Mouse (Mus musculus) heart, embryonic 12.5 days (tissue): ENCODE results near the gene Mogs. TPM values are rescaled to one million over a fixed set of nuclear protein-coding genes. Genes with fewer than 3 reads are reported as not detected.

Source experiments
- ATAC-seq: fragments of 200-750 bp; cut with Nextera tagmentation; 2 replicates; pipeline ENCODE4 v1.8.0; 2017; ENCODE audit warnings: moderate TSS enrichment, moderate library complexity; ENCODE audit not compliant: insufficient number of reproducible peaks, low FRiP score
- H3K27ac ChIP-seq: fragments of 300-500 bp; sonication (generic); 2 replicates; pipeline ENCODE4 v1.5.1; 2016; ENCODE audit warnings: mild to moderate bottlenecking, moderate library complexity; ENCODE audit not compliant: poor library complexity, severe bottlenecking
- H3K27me3 ChIP-seq: fragments of 300-500 bp; sonication (generic); replicated peaks from 2 replicates; pipeline ENCODE4 v1.6.1; 2016; ENCODE audit warnings: mild to moderate bottlenecking, moderate library complexity
- H3K36me3 ChIP-seq: fragments of 300-500 bp; sonication (generic); 2 replicates; pipeline ENCODE4 v1.6.1; 2016; ENCODE audit warnings: mild to moderate bottlenecking, moderate library complexity
- H3K4me1 ChIP-seq: fragments of 300-500 bp; sonication (generic); replicated peaks from 2 replicates; pipeline ENCODE4 v1.6.1; 2016; ENCODE audit warnings: mild to moderate bottlenecking
- H3K4me2 ChIP-seq: fragments of 300-500 bp; sonication (generic); 2 replicates; pipeline ENCODE4 v1.6.1; 2016; ENCODE audit warnings: mild to moderate bottlenecking, moderate library complexity
- H3K4me3 ChIP-seq: fragments of 300-500 bp; sonication (generic); 2 replicates; pipeline ENCODE4 v1.5.1; 2016; ENCODE audit warnings: mild to moderate bottlenecking
- H3K9ac ChIP-seq: fragments of 300-500 bp; sonication (generic); 2 replicates; pipeline ENCODE4 v1.6.1; 2016; ENCODE audit warnings: mild to moderate bottlenecking, moderate library complexity
- H3K9me3 ChIP-seq: fragments of 300-500 bp; sonication (generic); replicated peaks from 2 replicates; pipeline ENCODE4 v1.6.1; 2016; ENCODE audit warnings: mild to moderate bottlenecking, moderate library complexity
- WGBS: fragments of 180-500 bp; shearing (Covaris S2); methylation state at CpG from one replicate; pipeline ENCODE4 v1.1.7; 2016; 5-methylcytosine and 5-hydroxymethylcytosine counted together
- polyA plus RNA-seq: library from polyadenylated mRNA; unstranded; fragments of >200 nt; fragmentation: Nextera tagmentation; extraction: Ambion mirVana; gene quantifications from 2 replicates; pipeline ENCODE4 v1.2.1, GENCODE M21; 2016

Mogs gene
- polyA plus RNA-seq, 1 experiment from 2014 or later = 30.8 TPM

DNA sequence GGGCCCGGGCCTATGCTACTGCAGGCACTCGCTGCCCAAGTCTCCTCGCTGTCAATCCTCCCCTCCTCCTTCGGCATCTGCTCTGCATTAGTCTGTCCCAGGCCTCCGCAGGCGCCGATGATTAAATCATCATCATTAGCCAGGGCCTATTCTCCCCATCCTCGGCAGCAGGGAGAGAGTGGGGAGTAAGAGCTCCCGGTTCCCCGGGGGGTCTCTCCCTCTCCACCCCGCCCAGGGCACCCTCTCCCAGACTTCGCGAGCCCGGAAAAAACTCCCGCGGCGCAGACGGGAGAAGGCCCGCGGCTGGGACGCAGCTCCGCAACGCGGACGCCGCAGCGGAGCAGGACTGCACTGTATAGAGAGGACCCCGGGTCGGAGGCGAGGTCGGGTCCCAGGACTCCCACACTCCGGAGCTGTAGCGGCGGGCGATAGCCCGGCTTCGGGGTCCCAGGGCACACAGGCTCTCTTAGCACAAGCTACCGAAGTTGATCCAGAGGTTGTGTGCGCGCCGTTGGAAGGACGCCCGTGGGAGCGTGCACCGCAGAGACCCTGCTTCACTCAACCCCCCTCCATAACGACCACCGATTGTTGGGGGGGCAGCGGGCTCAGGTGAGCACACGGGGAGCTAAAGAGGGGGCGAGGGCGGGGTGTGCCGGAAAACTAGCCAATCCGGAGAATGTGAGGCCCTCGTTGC, 37.5 kb upstream of the Mogs start, which contains the start of gene Pcgf1:
Gene Pcgf1, plus strand, starts transcription at position 240 of the 694 bp plus-strand sequence.
- Histone ChIP-seq H3K9ac (peak within 1 kb of the TSS; percentile 71), H3K4me2 (peak within 1 kb of the TSS; percentile 97), H3K4me1 (peaks cover 11% of the 10 kb centered on the region; the same call in 1 of the 2 replicates), H3K27me3 (peaks cover 58% of the 10 kb centered on the region), H3K4me3 (peak within 1 kb of the TSS; percentile 62), H3K27ac (peak within 1 kb of the TSS; percentile 38; the same call in 1 of the 2 replicates), H3K36me3 (peaks cover 23% of the 10 kb centered on the region), H3K9me3 (no peaks in the 10 kb centered on the region)
- WGBS = under 1% methylated on average over 54 of the region's 54 CpGs
- peak; percentile 52 for ATAC-seq

DNA sequence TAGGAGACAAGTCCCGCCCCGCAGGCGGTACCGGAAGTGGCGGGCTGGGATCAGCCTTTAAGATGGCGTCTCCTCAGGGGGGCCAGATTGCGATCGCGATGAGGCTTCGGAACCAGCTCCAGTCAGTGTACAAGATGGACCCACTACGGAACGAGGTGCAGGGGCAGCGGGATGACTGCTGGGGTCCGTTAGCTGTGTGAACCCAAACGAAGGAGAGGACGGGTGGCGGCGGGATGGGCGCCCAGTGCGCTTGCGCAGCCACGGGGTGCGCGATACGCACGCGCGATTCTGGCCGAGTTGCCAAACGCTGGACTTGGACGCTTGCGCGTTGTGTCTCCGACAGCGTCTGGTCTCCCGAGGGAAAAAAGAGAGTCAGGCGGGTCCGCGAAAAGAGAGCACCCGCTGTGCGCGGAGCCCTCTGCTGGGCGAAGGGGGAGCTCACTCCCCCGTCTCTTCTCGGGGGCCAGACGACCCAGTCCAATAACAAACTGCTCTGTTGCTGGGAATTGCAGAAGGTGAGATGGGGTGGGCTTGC, 36.9 kb upstream of the Mogs start:
- peaks cover 59% of the 10 kb centered on the region for H3K27me3 ChIP-seq
- under 1% methylated on average over 46 of the region's 46 CpGs for WGBS

DNA sequence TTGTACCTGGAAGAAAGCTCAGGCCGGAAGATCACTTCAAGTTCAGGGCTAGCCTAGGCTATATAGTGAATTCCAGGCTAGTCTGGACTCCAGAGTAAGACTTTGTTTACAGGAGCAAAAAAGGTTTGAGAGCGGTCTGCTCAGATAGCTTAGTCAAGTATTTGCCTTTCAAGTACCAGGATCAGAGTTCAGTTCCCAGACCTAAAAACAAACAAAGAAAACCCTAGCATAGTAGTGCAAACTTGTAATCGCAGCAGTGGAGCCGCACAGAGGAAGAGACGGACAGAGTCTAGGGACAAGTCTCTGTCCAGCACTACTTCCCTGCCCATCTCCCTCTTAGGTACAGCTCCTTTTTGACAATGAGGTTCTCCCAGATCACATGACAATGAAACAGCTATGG, 35.1 kb upstream of the Mogs start:
- Histone ChIP-seq H3K4me1 (peaks cover 11% of the 10 kb centered on the region; the same call in 1 of the 2 replicates), H3K9me3 (no peaks in the 10 kb centered on the region), H3K4me2 (no peak overlapping the region), H3K36me3 (peaks cover 23% of the 10 kb centered on the region), H3K27ac (no peak overlapping the region), H3K9ac (no peak overlapping the region), H3K27me3 (peaks cover 59% of the 10 kb centered on the region), H3K4me3 (no peak overlapping the region)
- WGBS = 94% methylated on average over 5 of the region's 5 CpGs
- ATAC-seq = no peak

More for the DNA sequence above, 36.9 kb upstream of the Mogs start:
- H3K36me3 ChIP-seq = peaks cover 23% of the 10 kb centered on the region
- peak overlapping the region; percentile 71 for H3K9ac ChIP-seq
- H3K4me3 ChIP-seq = peak overlapping the region; percentile 62
- peak overlapping the region; percentile 97 for H3K4me2 ChIP-seq
- no peaks in the 10 kb centered on the region for H3K9me3 ChIP-seq
- peaks cover 11% of the 10 kb centered on the region; the same call in 1 of the 2 replicates for H3K4me1 ChIP-seq
- peak overlapping the region; percentile 38; the same call in 1 of the 2 replicates for H3K27ac ChIP-seq
- peak; percentile 94 for ATAC-seq

DNA sequence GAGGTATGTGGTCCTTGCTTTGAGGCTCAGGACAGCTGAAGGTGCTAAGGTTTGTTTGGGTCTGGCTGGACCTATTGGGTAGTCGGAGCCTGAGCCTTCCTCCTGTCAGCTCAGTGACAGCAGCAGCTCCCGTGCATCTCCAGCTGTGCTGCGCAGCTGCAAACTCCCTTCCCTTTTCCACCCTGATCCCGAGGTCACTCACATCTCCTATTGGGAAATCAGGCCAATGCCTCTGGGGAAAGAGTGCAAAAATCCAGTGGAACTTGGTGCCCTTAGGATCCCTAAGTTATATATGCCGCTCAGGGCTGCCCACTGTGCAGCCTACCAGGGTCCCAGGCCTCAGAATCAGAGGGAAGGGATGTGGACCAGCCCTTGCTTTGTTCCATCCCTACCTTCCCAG, 31.8 kb upstream of the Mogs start:
- Histone ChIP-seq H3K36me3 (peaks cover 23% of the 10 kb centered on the region), H3K4me3 (no peak overlapping the region), H3K4me2 (no peak overlapping the region), H3K4me1 (peaks cover 29% of the 10 kb centered on the region), H3K27me3 (peaks cover 68% of the 10 kb centered on the region), H3K9me3 (no peaks in the 10 kb centered on the region), H3K27ac (no peak overlapping the region), H3K9ac (no peak overlapping the region)
- ATAC-seq = no peak
- WGBS = 17% methylated on average over 5 of the region's 5 CpGs

DNA sequence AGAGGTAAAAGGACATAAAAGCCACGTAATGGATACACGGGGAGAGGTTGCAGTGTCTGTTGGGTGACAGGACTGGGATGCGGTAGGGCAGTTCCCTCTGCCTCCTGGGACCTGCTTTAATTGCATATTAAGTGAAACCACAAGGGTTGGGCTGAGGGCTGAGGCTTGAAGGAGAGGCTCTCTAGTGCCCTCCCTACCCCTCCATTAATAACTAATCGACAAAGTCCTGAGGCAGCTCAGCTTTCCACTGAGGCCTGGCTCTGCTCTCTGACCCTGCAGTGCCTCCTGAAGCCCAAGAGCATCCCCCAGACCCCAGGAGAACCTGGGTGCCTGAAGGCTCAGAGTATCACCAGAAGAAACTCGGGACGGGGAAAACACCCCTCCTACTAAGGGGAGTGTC, 30.8 kb upstream of the Mogs start:
- ATAC-seq = no peak
- H3K36me3 ChIP-seq = peaks cover 23% of the 10 kb centered on the region
- 10% methylated on average over 6 of the region's 6 CpGs for WGBS
- no peak overlapping the region for H3K4me3 ChIP-seq
- no peak overlapping the region for H3K4me2 ChIP-seq
- peaks cover 77% of the 10 kb centered on the region for H3K27me3 ChIP-seq
- H3K9me3 ChIP-seq = no peaks in the 10 kb centered on the region
- peaks cover 22% of the 10 kb centered on the region for H3K4me1 ChIP-seq
- H3K27ac ChIP-seq = no peak overlapping the region
- H3K9ac ChIP-seq = no peak overlapping the region

DNA sequence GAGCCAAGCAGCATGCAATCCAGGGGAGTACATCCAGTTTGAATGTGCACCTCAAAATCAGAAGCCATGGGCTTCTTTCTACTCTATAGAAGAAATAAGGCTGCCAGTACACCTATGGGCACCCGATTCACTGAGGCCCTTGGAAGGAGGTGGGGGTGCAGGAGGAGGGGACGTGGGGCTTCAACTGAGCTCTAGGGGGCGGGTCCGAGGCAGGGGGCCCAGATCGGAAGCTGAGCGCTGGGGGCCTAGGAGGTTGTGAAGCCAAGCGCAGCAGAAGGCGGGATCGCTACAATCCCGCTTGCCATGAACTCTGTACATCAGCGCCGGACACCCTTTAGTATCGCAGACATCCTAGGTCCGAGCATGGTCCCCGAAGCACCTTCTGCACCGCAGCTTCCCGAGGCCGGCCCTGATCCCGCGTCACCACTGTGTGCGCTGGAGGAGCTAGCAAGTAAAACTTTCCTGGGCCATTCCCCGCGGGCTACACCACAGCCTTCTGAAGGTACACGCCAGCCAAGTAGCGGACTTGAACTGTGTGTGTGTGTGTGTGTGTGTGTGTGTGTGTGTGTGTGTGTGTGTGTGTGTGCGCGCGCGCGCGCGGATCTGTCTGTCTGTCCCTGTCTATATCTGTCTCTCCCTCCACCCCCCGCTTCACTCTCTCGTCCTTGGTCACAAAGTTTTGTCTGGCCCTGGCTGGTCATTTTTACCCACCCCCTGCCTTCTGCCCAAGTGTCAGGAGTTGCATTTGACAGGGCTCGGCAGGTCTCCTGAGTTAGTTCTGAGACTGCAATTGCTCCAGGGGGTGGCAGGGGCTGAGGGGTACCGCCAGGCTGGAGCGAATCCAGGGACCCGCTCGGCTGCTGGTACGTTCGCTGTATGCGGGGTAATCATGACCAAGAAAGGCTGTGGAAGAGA, 28.9 kb upstream of the Mogs start, which contains the start of gene Lbx2:
Gene Lbx2, plus strand, starts transcription at position 247 of the 915 bp plus-strand sequence.
- peaks cover 22% of the 10 kb centered on the region for H3K4me1 ChIP-seq

DNA sequence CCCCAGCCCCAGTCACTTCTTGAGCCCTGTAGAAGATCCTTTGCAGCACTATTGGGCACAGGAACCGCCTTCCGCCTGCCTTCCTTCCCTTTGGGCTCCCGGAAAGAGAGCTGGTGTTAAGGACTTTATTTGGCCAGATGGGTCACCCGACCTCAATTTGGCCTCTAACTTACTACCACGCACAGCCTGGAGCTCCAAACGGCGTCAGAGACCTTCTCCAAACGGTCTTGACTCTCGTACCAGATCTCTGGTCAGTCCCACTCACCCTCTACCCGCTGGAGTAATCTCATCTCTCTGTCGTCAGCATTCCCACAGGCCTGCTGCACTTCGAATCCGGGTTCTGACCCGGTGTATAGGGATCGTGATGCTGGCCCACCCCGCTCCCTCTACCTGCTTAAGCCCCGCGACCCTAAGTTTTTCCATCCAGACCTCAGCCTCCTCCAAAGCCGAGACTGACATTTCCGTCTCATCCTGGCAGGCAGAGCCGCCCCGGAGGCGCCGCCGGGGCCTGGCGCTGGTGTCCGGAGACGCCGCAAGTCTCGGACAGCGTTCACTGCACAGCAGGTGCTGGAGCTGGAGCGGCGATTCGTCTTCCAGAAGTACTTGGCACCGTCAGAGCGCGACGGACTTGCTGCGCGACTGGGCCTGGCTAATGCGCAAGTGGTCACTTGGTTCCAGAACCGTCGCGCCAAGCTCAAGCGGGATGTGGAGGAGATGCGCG, 27.9 kb upstream of the Mogs start:
- H3K9me3 ChIP-seq = no peaks in the 10 kb centered on the region
- ATAC-seq = no peak
- peak overlapping the region; percentile 1; the same call in 1 of the 2 replicates for H3K9ac ChIP-seq
- H3K4me1 ChIP-seq = peaks cover 22% of the 10 kb centered on the region
- H3K4me2 ChIP-seq = peak overlapping the region; percentile 68
- peak overlapping the region; percentile 39 for H3K4me3 ChIP-seq
- no peak overlapping the region for H3K27ac ChIP-seq
- H3K36me3 ChIP-seq = peaks cover 2% of the 10 kb centered on the region; the same call in 1 of the 2 replicates
- WGBS = 1% methylated on average over 47 of the region's 47 CpGs
- peaks cover 83% of the 10 kb centered on the region for H3K27me3 ChIP-seq

More for the DNA sequence above, 28.9 kb upstream of the Mogs start, which contains the start of gene Lbx2:
- Histone ChIP-seq H3K27me3 (peaks cover 90% of the 10 kb centered on the region), H3K9ac (peak within 1 kb of the TSS; percentile 27; the same call in 1 of the 2 replicates), H3K27ac (no peak within 1 kb of the TSS), H3K9me3 (no peaks in the 10 kb centered on the region), H3K4me2 (peak within 1 kb of the TSS; percentile 68), H3K36me3 (peaks cover 9% of the 10 kb centered on the region), H3K4me3 (peak within 1 kb of the TSS; percentile 39)
- ATAC-seq = no peak
- 3% methylated on average over 35 of the region's 42 CpGs for WGBS

DNA sequence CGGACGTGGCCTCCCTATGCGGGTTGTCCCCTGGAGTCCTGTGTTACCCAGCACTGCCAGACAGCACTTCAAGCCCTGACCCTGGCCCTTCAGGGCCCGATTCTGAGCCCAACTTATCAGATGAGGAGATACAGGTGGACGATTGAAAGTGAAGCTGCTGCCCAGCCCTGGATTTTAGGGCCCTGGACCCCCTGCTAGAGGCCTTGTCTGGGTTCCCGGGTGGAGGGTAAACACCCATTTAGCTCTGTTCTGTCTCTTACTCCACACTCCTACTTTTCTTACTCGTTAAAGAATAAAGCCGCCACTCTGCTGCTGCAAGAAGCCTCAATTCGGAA, 27.4 kb upstream of the Mogs start:
- H3K4me2 ChIP-seq = peak overlapping the region; percentile 68
- H3K4me1 ChIP-seq = peaks cover 25% of the 10 kb centered on the region
- H3K27me3 ChIP-seq = peaks cover 82% of the 10 kb centered on the region
- H3K9me3 ChIP-seq = no peaks in the 10 kb centered on the region
- 11% methylated on average over 9 of the region's 9 CpGs for WGBS
- peak overlapping the region; percentile 39 for H3K4me3 ChIP-seq
- no peak for ATAC-seq
- no peak overlapping the region for H3K9ac ChIP-seq
- H3K36me3 ChIP-seq = no peaks in the 10 kb centered on the region
- no peak overlapping the region for H3K27ac ChIP-seq

DNA sequence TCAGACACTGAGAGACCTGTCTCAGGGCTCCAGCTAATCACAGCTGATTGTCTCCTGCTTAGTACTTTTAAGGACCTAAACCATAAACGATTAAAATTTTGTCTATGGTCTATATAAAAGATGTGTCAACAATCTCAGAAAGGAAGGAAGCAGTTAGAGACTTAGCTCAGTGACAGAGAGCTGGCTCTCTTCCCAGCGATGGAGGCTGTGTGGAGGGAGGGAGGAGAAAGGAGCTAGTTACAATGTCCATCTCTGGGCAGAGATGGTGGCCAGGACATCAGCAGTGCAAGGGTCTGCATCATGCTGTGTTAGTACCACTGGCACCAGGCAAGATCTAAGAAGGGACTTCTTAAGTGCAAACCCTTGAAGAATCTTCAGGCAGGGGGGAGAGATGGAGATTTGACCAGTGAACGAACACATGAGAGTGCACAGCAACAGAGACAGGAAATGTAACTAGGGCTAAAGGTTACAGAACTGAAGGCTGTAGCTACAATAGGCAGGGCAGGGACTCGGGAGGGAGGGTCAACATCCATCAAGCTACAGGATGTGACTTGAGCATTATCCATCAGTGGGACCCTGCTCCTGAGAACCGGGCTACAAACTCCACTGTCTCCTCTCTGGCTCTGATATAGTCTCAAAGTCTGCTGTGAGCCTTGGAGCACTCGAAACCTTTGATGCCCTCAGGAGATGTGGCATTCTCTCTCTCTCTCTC, 22.7 kb upstream of the Mogs start:
- WGBS = 33% methylated on average over 6 of the region's 6 CpGs
- ATAC-seq = no peak

DNA sequence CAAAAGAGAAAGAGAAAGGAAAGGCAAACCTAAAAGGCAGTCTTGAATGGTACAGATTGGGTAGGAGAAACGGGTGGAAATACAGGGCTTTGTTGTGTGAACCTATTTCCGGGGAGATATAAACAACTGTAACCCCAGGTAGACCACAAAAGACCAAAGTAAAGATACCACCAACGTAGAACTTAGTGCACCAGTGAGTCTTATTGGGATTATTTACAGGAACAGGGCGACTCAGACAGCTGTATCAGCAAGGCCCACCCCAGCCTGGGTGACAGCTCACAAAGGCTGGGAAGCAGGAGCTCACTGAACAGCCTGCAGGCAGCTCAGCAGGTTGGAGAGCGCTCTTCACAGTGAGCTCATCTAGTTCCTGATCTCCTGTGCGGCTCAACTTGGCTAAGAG, 19.3 kb upstream of the Mogs start:
- H3K27me3 ChIP-seq = peaks cover 37% of the 10 kb centered on the region

More for the DNA sequence above, 22.7 kb upstream of the Mogs start:
- Histone ChIP-seq H3K27ac (no peak overlapping the region), H3K4me3 (no peak overlapping the region), H3K36me3 (no peaks in the 10 kb centered on the region), H3K4me1 (peaks cover 11% of the 10 kb centered on the region), H3K4me2 (no peak overlapping the region), H3K27me3 (peaks cover 60% of the 10 kb centered on the region), H3K9ac (no peak overlapping the region), H3K9me3 (peaks cover 7% of the 10 kb centered on the region; the same call in 1 of the 2 replicates)

More for the DNA sequence above, 19.3 kb upstream of the Mogs start:
- no peak overlapping the region for H3K4me2 ChIP-seq
- no peaks in the 10 kb centered on the region for H3K36me3 ChIP-seq
- no peak overlapping the region for H3K27ac ChIP-seq
- peaks cover 5% of the 10 kb centered on the region; the same call in 1 of the 2 replicates for H3K4me1 ChIP-seq
- H3K9ac ChIP-seq = no peak overlapping the region
- no peak overlapping the region for H3K4me3 ChIP-seq
- no peak for ATAC-seq
- H3K9me3 ChIP-seq = peaks cover 7% of the 10 kb centered on the region; the same call in 1 of the 2 replicates
- WGBS = 41% methylated on average over 6 of the region's 6 CpGs
